Mouse (Mus musculus) small intestine, adult 2 months (tissue): Measurements from ENCODE around the gene Igsf3.

Experiments
- CTCF ChIP-seq: fragments of 200-500 bp; IDR thresholded peaks from 2 replicates; pipeline ENCODE4 v1.5.1; 2012; ENCODE audit warnings: low read depth, mild to moderate bottlenecking, control low read depth, inconsistent platforms, low read length, moderate library complexity, mixed read lengths; ENCODE audit not compliant: insufficient replicate concordance, insufficient read length; ENCODE audit errors: extremely low read depth
- POLR2A ChIP-seq: fragments of 200-500 bp; IDR thresholded peaks from 2 replicates; pipeline ENCODE4 v1.6.1; 2012; ENCODE audit warnings: low read depth, mild to moderate bottlenecking, control low read depth, inconsistent platforms, low read length, moderate library complexity

- no peak for TF ChIP-seq POLR2A
- TF ChIP-seq CTCF: no peak
These were observed 84.2 kb downstream of the Igsf3 start for GRCm38 (mm10) chr3:101461046-101461445.
